Mouse (Mus musculus): Measurements from ENCODE around the gene Arl3.

- TF ChIP-seq GATA1 (IDR thresholded peaks at IDR 0.05; ENCODE audit: low read length) (no peak), TAL1 (IDR thresholded peaks at IDR 0.05; ENCODE audit: low read length) (no peak)
Observed at GRCm38 (mm10) chr19:46509736-46510135, 63.3 kb downstream of the Arl3 start.

Data from erythroblast, embryonic 14.5 days (primary cell).